Mouse (Mus musculus) forebrain, embryonic 16.5 days (tissue): ENCODE results near the gene Wdr95. TPM values are rescaled to one million over a fixed set of nuclear protein-coding genes. Genes with fewer than 3 reads are reported as not detected.

Experiments
- ATAC-seq: fragments of 200-750 bp; cut with Nextera tagmentation; 2 replicates; pipeline ENCODE4 v1.8.0; 2017; ENCODE audit warnings: mild to moderate bottlenecking, moderate library complexity
- H3K27ac ChIP-seq: fragments of 300-500 bp; sonication (generic); 2 replicates; pipeline ENCODE4 v1.5.1; 2014; ENCODE audit warnings: low read length, control low read depth
- H3K27me3 ChIP-seq: fragments of 300-500 bp; sonication (generic); replicated peaks from 2 replicates; pipeline ENCODE4 v1.6.1; 2014; ENCODE audit warnings: low read length; ENCODE audit not compliant: control insufficient read depth, insufficient read depth
- H3K36me3 ChIP-seq: fragments of 300-500 bp; sonication (generic); 2 replicates; pipeline ENCODE4 v1.6.1; 2014; ENCODE audit not compliant: control insufficient read depth, insufficient read depth
- H3K4me1 ChIP-seq: fragments of 300-500 bp; sonication (generic); replicated peaks from 2 replicates; pipeline ENCODE4 v1.6.1; 2014; ENCODE audit warnings: low read length; ENCODE audit not compliant: control insufficient read depth, insufficient read depth
- H3K4me2 ChIP-seq: fragments of 300-500 bp; sonication (generic); 2 replicates; pipeline ENCODE4 v1.6.1; 2014; ENCODE audit warnings: mild to moderate bottlenecking, low read length, control low read depth
- H3K4me3 ChIP-seq: fragments of 300-500 bp; sonication (generic); replicated peaks from 2 replicates; pipeline ENCODE4 v1.5.1; 2014; ENCODE audit warnings: mild to moderate bottlenecking, low read length, control low read depth
- H3K9ac ChIP-seq: fragments of 300-500 bp; sonication (generic); replicated peaks from 2 replicates; pipeline ENCODE4 v1.6.1; 2014; ENCODE audit warnings: low read depth, low read length, control low read depth
- H3K9me3 ChIP-seq: fragments of 300-500 bp; sonication (generic); 2 replicates; pipeline ENCODE4 v1.6.1; 2016; ENCODE audit warnings: low read length; ENCODE audit not compliant: control insufficient read depth
- WGBS: fragments of 180-500 bp; shearing (Covaris S2); extraction: QIAGEN DNeasy Blood & Tissue Kit; methylation state at CpG from one replicate; pipeline ENCODE4 v1.1.7; 2014; 5-methylcytosine and 5-hydroxymethylcytosine counted together
- polyA plus RNA-seq: library from polyadenylated mRNA; unstranded; fragments of >200 nt; fragmentation: Nextera tagmentation; extraction: Ambion mirVana; gene quantifications from 2 replicates; pipeline ENCODE4 v1.2.1, GENCODE M21; 2015

Gene Wdr95
- polyA plus RNA-seq, 1 experiment from 2014 or later: 0.14 TPM

DNA sequence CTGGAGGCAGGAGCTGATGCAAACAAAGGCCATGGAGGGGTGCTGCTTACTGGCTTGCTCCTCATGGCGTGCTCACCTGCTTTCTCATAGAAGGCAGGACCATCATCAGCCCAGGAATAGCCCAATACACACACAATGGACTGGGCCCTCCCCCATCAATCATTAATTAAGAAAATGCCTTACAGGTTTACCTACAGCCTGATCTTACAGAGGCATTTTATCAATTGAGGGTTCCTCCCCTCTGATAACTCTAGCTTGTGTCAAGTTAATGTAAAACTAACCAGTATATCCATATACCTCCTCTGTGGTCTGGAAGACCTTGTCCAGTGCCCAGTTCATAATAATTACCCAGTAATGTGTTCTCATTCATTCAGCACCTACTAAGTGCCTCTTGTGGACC is 56.8 kb downstream of the Wdr95 start:
- no peak for ATAC-seq
- Histone ChIP-seq H3K4me1 (peaks cover 10% of the 10 kb centered on the region; the same call in 1 of the 2 replicates), H3K4me3 (no peak overlapping the region), H3K9me3 (no peaks in the 10 kb centered on the region), H3K36me3 (no peaks in the 10 kb centered on the region), H3K4me2 (no peak overlapping the region), H3K27me3 (no peaks in the 10 kb centered on the region), H3K27ac (no peak overlapping the region), H3K9ac (no peak overlapping the region)
- 71% methylated on average over 1 of the region's 1 CpGs for WGBS

DNA sequence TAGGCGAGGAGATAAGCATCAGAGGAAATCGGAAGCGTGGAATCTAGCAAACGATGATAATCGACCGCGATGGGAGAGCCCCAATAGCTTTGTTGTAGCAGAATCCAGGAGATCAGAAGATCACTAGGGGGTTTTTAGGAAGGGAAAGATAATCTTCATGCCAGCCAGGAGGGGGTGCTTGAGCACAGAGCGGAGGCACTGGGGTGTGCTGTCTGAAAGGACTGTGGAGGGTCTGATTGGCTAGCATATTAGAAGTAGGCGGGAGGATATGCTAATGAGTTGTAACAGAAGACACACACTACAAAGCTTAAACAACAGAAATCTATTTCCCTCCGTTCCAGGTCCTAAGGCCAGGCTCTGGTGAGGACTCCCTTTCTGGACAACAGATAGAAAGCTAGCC is 57.4 kb downstream of the Wdr95 start:
- Histone ChIP-seq H3K36me3 (no peaks in the 10 kb centered on the region), H3K9ac (no peak overlapping the region), H3K27ac (no peak overlapping the region), H3K4me2 (no peak overlapping the region), H3K9me3 (no peaks in the 10 kb centered on the region), H3K4me3 (no peak overlapping the region), H3K27me3 (no peaks in the 10 kb centered on the region), H3K4me1 (peaks cover 10% of the 10 kb centered on the region; the same call in 1 of the 2 replicates)
- no peak for ATAC-seq
- whole genome bisulfite sequencing: 58% methylated on average over 10 of the region's 10 CpGs

DNA sequence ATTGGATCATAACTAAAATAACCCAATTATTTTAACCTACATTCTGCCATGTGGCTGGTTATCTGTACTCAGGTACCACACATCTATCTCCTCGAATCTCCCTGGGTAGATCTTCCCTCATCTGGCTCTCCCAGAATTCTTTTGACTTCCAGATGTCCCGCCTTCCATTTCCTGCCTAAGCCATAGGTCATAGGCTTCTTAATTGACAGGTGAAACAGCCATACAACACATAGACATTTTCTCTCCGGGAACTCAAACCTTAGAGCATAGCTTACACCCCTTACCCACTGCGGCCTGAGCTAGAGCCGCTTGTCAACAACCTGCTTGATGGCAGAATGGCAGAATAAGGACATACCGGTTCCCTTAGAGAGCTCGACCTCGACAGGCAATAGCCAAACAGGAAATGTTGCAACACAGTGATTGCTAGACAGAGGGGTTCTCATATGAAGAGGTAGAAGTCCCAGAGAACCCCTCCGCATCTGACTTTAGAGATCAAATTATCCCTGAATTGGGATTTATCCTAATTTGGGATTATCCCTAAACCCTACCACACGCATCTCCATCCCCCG is 58.9 kb downstream of the Wdr95 start:
- H3K36me3 ChIP-seq: no peaks in the 10 kb centered on the region
- ATAC-seq: no peak
- no peaks in the 10 kb centered on the region for H3K27me3 ChIP-seq
- no peak overlapping the region for H3K4me2 ChIP-seq
- no peak overlapping the region for H3K9ac ChIP-seq
- no peak overlapping the region for H3K4me3 ChIP-seq
- no peak overlapping the region for H3K27ac ChIP-seq
- H3K9me3 ChIP-seq: no peaks in the 10 kb centered on the region
- peaks cover 10% of the 10 kb centered on the region; the same call in 1 of the 2 replicates for H3K4me1 ChIP-seq
- 91% methylated on average over 11 of the region's 11 CpGs for WGBS

DNA sequence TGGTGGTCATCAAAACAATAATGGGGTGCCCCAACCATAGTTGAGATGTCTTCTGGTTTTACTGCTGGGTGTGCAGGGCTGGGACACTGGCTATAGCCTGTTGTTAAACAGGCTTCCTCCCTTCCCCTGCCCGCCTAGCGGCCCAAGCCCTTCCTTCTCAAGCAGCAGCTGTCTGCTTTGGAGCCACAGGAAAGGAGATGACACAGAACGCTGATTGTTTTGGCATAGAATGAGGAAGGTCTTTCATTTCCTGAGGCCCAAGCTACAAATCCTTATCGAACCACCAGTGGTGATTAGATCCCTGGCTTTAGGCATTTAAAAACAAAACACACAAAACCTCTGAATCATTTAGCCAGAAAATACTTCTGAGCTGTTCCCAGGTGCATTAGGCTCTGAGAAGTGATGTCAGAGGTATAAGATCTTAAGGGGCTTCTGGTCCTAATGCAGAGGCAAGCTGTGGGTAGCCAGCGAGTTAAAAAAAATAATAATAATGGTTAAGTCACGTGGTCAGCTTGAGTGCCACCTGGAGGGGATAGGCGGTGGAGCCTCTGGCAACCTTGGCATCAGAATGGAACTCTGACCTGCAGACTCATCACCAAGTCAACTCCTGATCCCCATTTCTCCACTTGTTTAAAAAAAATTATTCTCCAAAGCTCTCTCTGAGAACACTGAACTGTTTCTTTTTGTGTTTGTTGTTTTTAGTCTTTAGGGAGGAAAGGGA is 60.5 kb downstream of the Wdr95 start:
- no peak for ATAC-seq
- WGBS: 64% methylated on average over 7 of the region's 7 CpGs
- H3K4me3 ChIP-seq: no peak overlapping the region
- no peak overlapping the region for H3K9ac ChIP-seq
- no peak overlapping the region for H3K27ac ChIP-seq
- H3K4me1 ChIP-seq: peaks cover 7% of the 10 kb centered on the region; the same call in 1 of the 2 replicates
- H3K9me3 ChIP-seq: no peaks in the 10 kb centered on the region
- H3K27me3 ChIP-seq: no peaks in the 10 kb centered on the region
- H3K4me2 ChIP-seq: no peak overlapping the region
- no peaks in the 10 kb centered on the region for H3K36me3 ChIP-seq

DNA sequence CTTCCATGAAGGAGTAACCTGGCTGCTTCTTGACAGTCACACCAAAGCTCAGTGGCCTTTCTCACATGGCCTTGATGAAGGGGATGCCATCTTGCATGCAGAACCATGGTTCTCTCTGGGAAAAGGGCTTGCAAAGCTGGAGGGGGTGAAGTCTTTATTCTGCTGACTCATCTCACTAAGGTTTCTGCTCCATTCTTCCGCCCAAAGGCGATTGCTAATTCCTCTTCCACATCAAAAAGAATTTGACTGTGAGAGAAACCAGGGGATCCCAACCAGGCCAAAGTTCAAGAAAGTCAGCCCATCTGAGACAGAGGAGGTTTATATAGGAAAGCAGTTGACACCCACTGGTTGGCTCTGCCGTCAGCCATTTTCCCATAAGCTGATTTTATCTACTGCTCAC is 61.5 kb downstream of the Wdr95 start:
- 81% methylated on average over 3 of the region's 3 CpGs for WGBS

DNA sequence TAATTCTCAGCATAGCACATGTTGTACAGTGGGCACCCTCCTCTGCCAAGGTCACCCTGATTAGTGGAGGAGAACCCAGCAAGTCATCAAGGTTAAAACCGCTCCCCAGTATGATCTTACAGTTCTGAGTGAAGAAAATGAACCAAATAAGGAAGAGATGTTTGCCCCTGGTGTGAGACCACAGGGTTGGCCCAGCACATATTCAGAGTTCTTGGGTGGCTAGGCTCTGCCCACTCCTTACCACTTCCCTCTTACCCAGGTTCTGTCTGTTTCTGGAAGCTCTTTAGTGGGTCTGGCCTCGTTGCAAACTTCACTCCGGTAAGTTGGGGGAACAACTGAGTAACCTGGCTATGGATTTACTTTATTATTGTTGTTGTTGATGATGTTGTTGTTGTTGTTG is 65.7 kb downstream of the Wdr95 start:
- no peaks in the 10 kb centered on the region; the same call in 1 of the 2 replicates for H3K9me3 ChIP-seq
- H3K4me2 ChIP-seq: no peak overlapping the region
- no peaks in the 10 kb centered on the region for H3K36me3 ChIP-seq
- no peak overlapping the region for H3K27ac ChIP-seq
- no peaks in the 10 kb centered on the region for H3K27me3 ChIP-seq
- no peak for ATAC-seq
- H3K9ac ChIP-seq: no peak overlapping the region
- no peak overlapping the region for H3K4me3 ChIP-seq
- H3K4me1 ChIP-seq: no peaks in the 10 kb centered on the region
- 88% methylated on average over 3 of the region's 3 CpGs for WGBS

More for the DNA sequence above, 61.5 kb downstream of the Wdr95 start:
- Histone ChIP-seq H3K9me3 (no peaks in the 10 kb centered on the region; the same call in 1 of the 2 replicates), H3K9ac (no peak overlapping the region), H3K36me3 (no peaks in the 10 kb centered on the region), H3K4me3 (no peak overlapping the region), H3K4me1 (no peaks in the 10 kb centered on the region), H3K27me3 (no peaks in the 10 kb centered on the region), H3K27ac (no peak overlapping the region), H3K4me2 (no peak overlapping the region)
- no peak for ATAC-seq

DNA sequence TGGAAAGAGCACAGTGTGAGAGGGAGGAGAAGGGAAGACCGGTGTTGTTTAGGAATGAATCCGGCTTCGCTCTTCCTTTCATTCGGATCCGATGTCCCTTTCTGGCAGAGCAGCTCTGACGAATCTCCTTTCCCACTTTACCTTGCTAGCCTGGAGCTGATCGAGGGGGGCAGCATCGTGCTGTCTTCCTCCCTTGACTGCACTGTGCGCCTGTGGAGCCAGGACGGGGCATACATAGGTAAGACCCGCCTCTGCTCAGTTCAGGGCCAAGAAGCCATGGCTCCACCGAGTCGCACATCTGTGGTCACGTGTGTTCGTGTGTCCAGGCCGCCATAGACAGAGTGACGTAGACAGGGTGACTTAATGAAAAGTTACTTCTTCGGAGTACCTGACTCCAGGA is 68.9 kb downstream of the Wdr95 start:
- no peaks in the 10 kb centered on the region; the same call in 1 of the 2 replicates for H3K9me3 ChIP-seq
- no peak overlapping the region for H3K4me3 ChIP-seq
- H3K4me2 ChIP-seq: no peak overlapping the region
- no peak overlapping the region for H3K27ac ChIP-seq
- no peaks in the 10 kb centered on the region for H3K36me3 ChIP-seq
- no peaks in the 10 kb centered on the region for H3K27me3 ChIP-seq
- ATAC-seq: no peak
- WGBS: 46% methylated on average over 18 of the region's 18 CpGs
- H3K4me1 ChIP-seq: no peaks in the 10 kb centered on the region; the same call in 1 of the 2 replicates
- H3K9ac ChIP-seq: no peak overlapping the region

DNA sequence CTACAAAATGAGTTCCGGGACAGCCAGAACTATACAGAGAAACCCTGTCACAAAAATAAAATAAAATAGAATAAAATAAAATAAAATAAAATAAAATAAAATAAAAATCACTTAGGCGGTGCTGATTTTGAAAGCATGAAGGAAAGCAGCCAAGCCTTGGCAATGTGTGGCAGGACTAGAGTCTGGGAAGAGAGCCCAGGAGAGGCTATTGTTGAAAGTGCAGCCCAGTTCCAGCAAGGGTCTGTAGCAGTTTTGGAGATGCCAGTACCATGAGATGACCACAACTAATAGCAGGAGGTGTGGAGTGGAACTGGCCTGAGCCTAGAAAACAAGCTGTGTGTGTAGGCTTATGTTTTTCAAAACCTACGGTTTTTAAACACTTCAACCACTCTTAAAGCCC is 73.5 kb downstream of the Wdr95 start:
- H3K27me3 ChIP-seq: no peaks in the 10 kb centered on the region
- H3K9ac ChIP-seq: no peak overlapping the region
- no peaks in the 10 kb centered on the region; the same call in 1 of the 2 replicates for H3K4me1 ChIP-seq
- H3K4me3 ChIP-seq: no peak overlapping the region
- no peaks in the 10 kb centered on the region for H3K36me3 ChIP-seq
- no peak overlapping the region for H3K4me2 ChIP-seq
- 83% methylated on average over 3 of the region's 3 CpGs for WGBS
- H3K9me3 ChIP-seq: no peaks in the 10 kb centered on the region
- peak; percentile 59; the same call in 1 of the 2 replicates for ATAC-seq
- H3K27ac ChIP-seq: no peak overlapping the region

DNA sequence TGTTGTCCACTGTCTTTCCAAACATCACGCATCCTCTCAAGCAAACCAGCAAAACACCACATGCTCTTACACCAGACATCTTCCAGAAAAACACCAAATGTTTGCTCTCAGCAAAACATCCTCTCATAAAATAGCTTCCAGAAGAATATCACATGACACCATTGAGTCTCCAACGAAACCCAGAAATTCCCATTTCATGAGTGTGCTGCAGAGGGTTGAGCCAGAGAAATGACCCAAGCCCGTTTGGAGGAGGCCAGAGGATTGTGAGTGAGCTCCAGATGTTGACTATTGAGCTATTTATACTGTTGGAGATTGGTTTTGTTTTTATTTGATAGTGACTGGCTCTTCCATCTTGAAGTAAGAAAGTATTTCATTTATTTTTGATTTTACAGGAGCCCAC is 74.8 kb downstream of the Wdr95 start:
- H3K36me3 ChIP-seq: no peaks in the 10 kb centered on the region
- H3K9ac ChIP-seq: no peak overlapping the region
- H3K9me3 ChIP-seq: no peaks in the 10 kb centered on the region
- H3K27me3 ChIP-seq: no peaks in the 10 kb centered on the region
- ATAC-seq: no peak
- 74% methylated on average over 3 of the region's 3 CpGs for WGBS
- H3K27ac ChIP-seq: no peak overlapping the region
- H3K4me2 ChIP-seq: no peak overlapping the region
- no peak overlapping the region for H3K4me3 ChIP-seq
- no peaks in the 10 kb centered on the region; the same call in 1 of the 2 replicates for H3K4me1 ChIP-seq
